Mouse (Mus musculus): ENCODE measurements around the gene Olfr665.
"Not testable (repeated sequence)": the region's sequence is repeated elsewhere in the genome, so short reads cannot be mapped to it uniquely, and the experiment has no call there.

Gene Olfr665

DNA sequence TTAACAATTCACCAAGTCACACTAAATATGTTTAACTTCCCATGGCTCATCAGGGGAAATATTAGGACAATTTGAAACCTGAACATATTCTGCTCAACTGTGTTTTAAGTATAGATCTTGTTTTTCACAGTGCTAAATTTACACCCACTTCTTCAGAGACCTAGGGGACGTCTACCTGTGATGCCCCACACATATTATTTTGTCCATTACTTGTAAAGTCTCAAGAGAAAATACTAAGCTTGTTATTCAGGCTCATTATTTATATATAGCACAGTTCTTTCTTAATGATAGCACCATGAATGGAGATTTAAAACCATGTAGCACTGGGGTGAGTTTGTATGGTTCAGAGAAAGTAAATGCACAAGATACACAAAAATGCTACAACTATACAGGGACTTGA, at the start of gene Olfr665:
Gene Olfr665, plus strand, starts transcription at position 301 of the 400 bp plus-strand sequence.
- CTCF ChIA-PET = no interaction called here

DNA sequence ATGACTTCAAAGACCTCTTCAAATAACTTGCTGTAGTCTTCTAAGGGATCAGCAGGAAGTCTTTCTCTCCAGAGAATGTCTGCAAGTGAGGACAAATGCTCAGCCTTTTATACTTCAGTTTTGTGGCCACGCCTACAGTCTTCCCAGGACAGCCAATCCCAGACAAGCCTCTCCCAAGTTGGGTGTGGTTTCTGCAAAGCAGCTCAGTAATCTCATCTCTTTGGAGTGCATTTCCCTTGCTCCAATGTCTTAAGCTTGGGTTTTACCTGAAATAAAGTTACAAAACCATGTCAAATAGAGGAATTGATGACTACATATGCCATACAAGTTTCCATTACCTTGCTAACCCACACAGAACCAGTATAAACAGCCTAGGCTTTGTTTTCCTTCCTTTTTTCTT, 35.3 kb upstream of the Olfr665 start, which contains the start of gene Usp17lb:
Gene Usp17lb, minus strand, starts transcription at position 101 of the 400 bp plus-strand sequence.
- CTCF ChIA-PET = no interaction called here

DNA sequence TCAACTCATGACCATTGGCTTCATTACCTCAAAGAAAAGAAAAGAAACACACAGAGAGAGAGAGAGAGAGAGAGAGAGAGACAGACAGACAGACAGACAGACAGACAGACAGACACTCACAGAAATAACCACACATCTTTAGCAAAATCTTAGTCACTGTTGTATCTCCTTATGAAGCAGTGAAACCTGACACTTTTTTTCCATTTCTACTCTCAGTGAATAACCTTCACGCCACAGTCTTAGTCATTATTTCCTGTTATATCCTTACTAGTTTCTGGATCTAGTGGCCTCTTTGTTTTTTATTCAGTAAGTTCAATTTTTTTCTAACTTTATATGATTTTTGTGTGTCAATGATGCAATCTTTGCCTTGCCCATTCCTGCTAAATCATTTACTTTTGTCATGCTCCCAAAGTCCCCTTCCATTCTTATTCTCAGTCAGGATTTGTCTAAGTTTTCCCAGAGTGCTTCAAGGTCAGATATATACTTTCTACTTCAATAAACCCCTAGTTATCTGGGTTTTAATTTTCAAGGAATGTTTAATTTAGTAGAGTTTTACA, 34.0 kb upstream of the Olfr665 start:
- CTCF ChIA-PET = no interaction called here

DNA sequence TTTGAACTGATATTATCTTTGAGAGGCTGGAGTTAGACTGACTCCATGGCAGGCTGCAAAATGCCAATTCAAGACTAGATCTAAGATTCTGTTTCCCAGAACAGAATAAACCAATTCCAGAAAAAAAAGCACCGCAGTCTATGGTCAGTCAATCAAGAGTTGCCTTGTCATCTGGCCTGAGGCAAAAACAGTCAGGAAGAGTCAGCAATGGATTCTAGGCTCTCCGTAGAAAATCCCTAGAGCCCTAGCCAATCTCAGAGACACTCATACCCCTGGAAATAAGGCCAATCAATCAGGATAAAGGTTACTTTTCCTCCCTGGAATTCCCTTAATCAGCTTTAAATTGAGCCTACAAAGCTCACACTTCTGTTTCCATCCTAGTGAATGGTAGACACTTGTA, 26.3 kb upstream of the Olfr665 start:
- CTCF ChIA-PET = not testable (repeated sequence)

DNA sequence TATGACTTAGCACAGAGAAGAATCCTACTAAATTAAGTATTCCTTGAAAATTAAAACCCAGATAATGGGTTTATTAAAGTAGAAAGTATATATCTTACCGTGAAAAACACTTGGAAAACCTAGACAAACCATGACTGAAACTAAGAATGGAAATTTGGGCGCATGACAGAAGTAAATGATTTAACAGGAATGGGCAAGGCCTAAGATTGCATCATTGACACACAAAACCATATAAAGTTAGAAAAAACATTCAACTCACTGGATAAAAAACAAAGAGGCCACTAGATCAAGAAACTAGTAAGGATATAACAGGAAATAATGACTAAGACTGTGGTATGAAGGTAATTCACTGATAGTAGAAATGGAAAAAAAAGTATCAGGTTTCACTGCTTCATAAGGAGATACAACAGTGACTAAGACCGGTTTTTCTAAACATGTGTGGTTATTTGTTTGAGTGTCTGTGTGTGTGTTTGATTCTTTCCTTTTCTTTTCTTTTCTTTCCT, 22.5 kb upstream of the Olfr665 start:
- CTCF ChIA-PET = no interaction called here

DNA sequence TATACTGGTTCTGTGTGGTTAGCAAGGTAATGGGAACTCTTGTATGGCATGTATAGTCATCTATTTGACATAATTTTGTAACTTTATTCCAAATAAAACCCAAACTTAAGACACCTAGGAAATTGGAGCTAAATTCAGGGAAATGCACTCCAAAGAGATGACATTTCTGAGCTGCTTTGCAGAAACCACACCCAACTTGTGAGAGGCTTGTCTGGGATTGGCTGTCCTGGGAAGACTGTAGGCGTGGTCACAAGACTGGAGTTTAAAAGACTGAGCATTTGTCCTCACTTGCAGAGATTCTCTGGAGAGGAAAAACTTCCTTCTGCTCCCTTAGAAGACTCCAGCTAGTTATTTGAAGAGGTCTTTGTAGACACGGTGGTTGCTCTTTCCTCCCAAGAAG, 21.1 kb upstream of the Olfr665 start, which contains the start of gene Usp17la:
Gene Usp17la, plus strand, starts transcription at position 301 of the 400 bp plus-strand sequence.
- CTCF ChIA-PET = not testable (repeated sequence)

DNA sequence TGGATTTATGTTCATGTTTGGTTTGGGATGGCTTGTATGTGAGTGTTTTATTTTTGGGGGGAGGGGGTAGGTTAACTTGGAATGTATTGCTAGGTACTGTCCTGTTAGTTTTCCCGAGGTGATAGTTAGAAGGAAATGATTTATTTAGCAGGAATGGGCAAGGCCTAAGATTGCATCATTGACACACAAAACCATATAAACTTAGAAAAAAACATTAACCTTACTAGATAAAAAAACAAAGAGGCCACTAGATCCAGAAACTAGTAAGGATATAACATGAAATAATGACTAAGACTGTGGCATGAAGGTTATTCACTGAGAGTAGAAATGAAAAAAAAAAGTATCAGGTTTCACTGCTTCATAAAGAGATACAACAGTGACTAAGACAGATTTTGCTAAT, 20.1 kb upstream of the Olfr665 start:
- CTCF ChIA-PET = no interaction called here

GRCm38 (mm10) chr7:104861381-104861780, 16.4 kb upstream of the Olfr665 start:
- CTCF ChIA-PET = no interaction called here

DNA sequence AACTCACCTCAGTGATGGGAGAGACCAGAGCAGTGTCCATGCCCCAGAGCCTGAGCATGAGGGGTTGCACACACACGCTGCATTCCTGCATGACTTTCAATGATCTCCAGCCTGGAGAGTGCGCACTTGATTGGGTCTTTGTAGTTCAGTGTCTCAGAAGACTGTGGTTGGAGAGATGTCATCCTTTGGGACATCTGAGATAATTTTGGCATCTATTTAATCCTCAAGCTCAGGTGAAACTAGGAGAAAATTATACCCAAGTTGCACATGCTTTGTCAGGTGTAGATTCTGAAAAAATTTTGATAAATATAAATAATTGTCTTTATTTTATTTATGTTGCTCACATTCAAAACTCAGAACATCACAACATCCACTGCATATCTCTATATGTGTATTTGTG, 18.0 kb downstream of the Olfr665 start, which contains the start of gene Olfr666:
Gene Olfr666, minus strand, starts transcription at position 101 of the 400 bp plus-strand sequence.
- CTCF ChIA-PET = no interaction called here

DNA sequence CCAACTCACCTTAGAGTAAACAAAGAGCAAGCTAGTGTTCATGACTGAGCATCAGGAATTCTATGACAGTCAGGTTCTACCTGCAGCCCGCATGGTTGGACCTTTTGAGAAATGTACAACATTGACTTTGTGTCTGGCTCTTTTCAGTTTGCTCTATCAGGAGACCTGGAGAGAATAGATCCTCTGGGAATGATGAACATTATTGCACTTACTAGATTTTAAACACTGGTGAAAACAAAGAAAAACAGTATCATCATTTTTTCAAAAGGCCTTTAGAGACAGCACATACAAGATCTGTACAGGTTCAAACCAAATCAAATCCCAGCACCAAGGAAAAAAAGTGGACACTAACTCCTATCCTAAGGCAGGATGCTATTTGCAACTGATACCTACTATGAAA, 43.6 kb downstream of the Olfr665 start, which contains the start of gene Olfr667:
Gene Olfr667, minus strand, starts transcription at position 101 of the 400 bp plus-strand sequence.
- CTCF ChIA-PET = no interaction called here

GRCm38 (mm10) chr7:104927957-104928356, 50.1 kb downstream of the Olfr665 start, which contains the start of gene Olfr668:
Olfr668 (minus strand) TSS chr7:104928057.
- CTCF ChIA-PET = no interaction called here
